Mouse (Mus musculus): ENCODE measurements around the gene Usp53.

DNA sequence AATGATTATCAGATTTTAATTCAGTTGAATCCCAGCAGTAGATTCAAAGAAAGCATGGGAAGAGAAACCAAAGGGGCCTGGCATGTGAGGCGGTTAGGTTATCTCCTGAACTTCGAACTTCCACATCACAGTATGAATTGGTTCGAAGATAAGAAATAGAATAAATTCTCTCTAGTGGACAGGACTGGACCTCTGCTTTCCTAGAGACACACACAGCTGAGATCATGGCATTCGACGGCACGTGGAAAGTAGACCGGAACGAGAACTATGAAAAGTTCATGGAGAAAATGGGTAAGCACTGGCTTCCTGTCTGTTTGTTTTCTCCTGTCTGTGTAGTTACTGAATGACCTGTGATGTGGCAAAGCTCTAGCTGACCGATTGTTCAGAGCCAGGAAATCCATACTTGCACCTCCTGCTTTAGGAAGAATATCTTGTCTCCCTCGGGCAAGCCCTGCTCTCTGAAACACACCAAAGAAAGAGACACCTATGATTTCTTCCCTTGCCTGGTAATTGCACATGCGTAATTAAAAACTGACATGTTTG is 89.0 kb downstream of the Usp53 start:
- no peak for TF ChIP-seq POLR2A (IDR thresholded peaks at IDR 0.05; ENCODE audit: borderline replicate concordance, control insufficient read depth, low read depth, low read length)
- TF ChIP-seq CTCF (IDR thresholded peaks at IDR 0.05; ENCODE audit: control insufficient read depth, insufficient read depth, low read length) = no peak

All from bone marrow, adult 2 months (tissue).